Comparison of ENCODE assay signal across 11 mouse cellular contexts in the genomic region with DNA sequence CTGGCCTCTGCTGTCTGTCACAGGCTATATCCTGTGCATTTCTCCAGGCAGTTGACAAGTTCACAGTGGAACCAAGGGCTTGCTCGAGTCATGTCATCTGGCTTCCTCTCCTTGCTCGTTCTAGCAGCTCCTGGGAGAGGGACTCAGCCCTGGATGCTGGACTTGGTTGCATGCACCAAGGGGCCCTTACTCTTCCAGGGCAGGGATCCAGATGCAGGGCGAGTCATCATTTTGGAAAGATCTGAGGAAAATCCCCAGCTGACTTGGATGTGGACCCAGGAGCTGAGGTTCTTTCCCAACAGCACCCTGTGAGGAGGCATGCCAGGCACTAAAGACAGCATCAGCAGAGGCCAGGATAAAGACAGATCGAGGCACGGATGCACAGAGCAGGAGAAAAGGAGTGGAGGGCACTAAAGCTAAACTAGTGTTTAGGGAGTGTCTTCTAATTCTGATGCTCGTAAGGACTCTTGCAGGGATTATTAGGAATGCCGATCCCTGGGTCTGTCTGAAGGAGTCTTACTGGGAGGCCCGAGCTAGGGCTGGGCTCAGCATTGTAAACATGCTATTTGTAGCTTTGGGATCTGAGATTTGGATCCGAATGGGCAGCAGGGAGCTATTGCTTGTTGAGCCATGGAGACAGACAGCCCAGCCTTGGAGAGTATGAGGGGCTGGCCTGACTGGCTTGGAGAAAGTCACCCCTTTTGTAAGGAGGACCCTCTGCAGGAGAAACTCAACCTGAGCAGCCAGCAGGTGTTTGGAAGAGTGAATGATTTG.
DNase-seq lines count a peak whose midpoint lies in the region; ATAC-seq and TF ChIP-seq lines count a peak whose summit lies in the region.
"Had no signal": no experiment of that assay in that cellular context is flagged by ENCODE, and none has a peak within 500 bp of the region (broad histone marks: within the 10 kb centered on the region; RNA-seq: fewer than 3 reads in every experiment).

No protein-coding gene starts in this region.

- intact Hi-C loops in heart, postnatal 25 days (cut with DNase I), result no loop called here

- H3K4me3 ChIP-seq in stomach, embryonic 15.5 days (replicated peaks), result no peak overlapping the region
- H3K4me3 ChIP-seq in liver, embryonic 12.5 days, result no peak overlapping the region
- H3K4me3 ChIP-seq in cerebellum, adult 2 months (replicated peaks; ENCODE audit: insufficient read depth, low read depth, low read length), result no peak overlapping the region
- H3K4me3 ChIP-seq: midbrain, embryonic 15.5 days had no signal

- peak overlapping the region; percentile 65 for H3K27ac ChIP-seq in stomach, embryonic 15.5 days
- no peak overlapping the region for H3K27ac ChIP-seq in liver, embryonic 12.5 days
- H3K27ac ChIP-seq in cerebellum, adult 2 months (ENCODE audit: insufficient read depth, low read length), result no peak overlapping the region
- H3K27ac ChIP-seq: liver, embryonic 14.5 days; midbrain, embryonic 15.5 days had no signal

- peak; percentile 41 for DNase-seq in ovary, postnatal 14 days (ENCODE audit: low spot score)
- no peak for DNase-seq in ovary, postnatal 10 days (ENCODE audit: low spot score)
- DNase-seq in gastrocnemius, postnatal 25 days, result peak; percentile 78
- peak; percentile 65 for DNase-seq in heart, postnatal 25 days (ENCODE audit: low spot score)
- DNase-seq in cerebellum, adult 2 months, result no peak
- DNase-seq: thymus, postnatal 14 days had no signal

- WGBS in stomach, embryonic 15.5 days, result 31% methylated on average over 9 of the region's 9 CpGs
- WGBS in liver, embryonic 12.5 days (ENCODE audit: insufficient replicate concordance), result 59% methylated on average over 9 of the region's 9 CpGs
- WGBS in cerebellum, adult 2 months, result 51% methylated on average over 9 of the region's 9 CpGs

- H3K27me3 ChIP-seq in stomach, embryonic 15.5 days (replicated peaks), result no peaks in the 10 kb centered on the region
- H3K27me3 ChIP-seq in liver, embryonic 12.5 days (replicated peaks), result no peaks in the 10 kb centered on the region
- no peaks in the 10 kb centered on the region for H3K27me3 ChIP-seq in cerebellum, adult 2 months (ENCODE audit: control insufficient read depth, insufficient read depth, low read length)
- H3K27me3 ChIP-seq: midbrain, embryonic 15.5 days had no signal

- no peak overlapping the region for H3K9ac ChIP-seq in stomach, embryonic 15.5 days
- H3K9ac ChIP-seq in liver, embryonic 12.5 days, result no peak overlapping the region
- H3K9ac ChIP-seq: liver, embryonic 14.5 days; midbrain, embryonic 15.5 days had no signal

- no peaks in the 10 kb centered on the region for H3K36me3 ChIP-seq in stomach, embryonic 15.5 days
- peaks cover 5% of the 10 kb centered on the region for H3K36me3 ChIP-seq in liver, embryonic 12.5 days
- H3K36me3 ChIP-seq: midbrain, embryonic 15.5 days had no signal

- peaks cover 73% of the 10 kb centered on the region for H3K4me1 ChIP-seq in stomach, embryonic 15.5 days
- peaks cover 18% of the 10 kb centered on the region for H3K4me1 ChIP-seq in liver, embryonic 12.5 days
- H3K4me1 ChIP-seq in cerebellum, adult 2 months (ENCODE audit: control insufficient read depth, insufficient read depth, low read length), result peaks cover 8% of the 10 kb centered on the region

- H3K9me3 ChIP-seq in stomach, embryonic 15.5 days, result no peaks in the 10 kb centered on the region
- H3K9me3 ChIP-seq in liver, embryonic 12.5 days (replicated peaks), result no peaks in the 10 kb centered on the region
- H3K9me3 ChIP-seq: midbrain, embryonic 15.5 days had no signal

- no peak for ATAC-seq in stomach, embryonic 15.5 days (ENCODE audit: insufficient read depth, low FRiP score, low read depth)
- ATAC-seq in granulocyte monocyte progenitor cell, adult 5-6 weeks (replicated peaks; ENCODE audit: poor library complexity, severe bottlenecking), result no peak
- ATAC-seq in liver, embryonic 12.5 days, result no peak
- ATAC-seq: midbrain, embryonic 15.5 days had no signal

- H3K4me2 ChIP-seq in stomach, embryonic 15.5 days, result 0 out of 2 replicates have a peak overlapping the region, but pooled peaks have one; percentile 5
- no peak overlapping the region for H3K4me2 ChIP-seq in liver, embryonic 12.5 days
- H3K4me2 ChIP-seq: midbrain, embryonic 15.5 days had no signal

- no peak for TF ChIP-seq CTCF in cerebellum, adult 2 months (IDR thresholded peaks at IDR 0.05; ENCODE audit: borderline replicate concordance, insufficient read depth, low read depth, low read length)

- no peak for TF ChIP-seq POLR2A in cerebellum, adult 2 months (IDR thresholded peaks at IDR 0.05; ENCODE audit: borderline replicate concordance, insufficient read depth, low read length)

Comparison
In these comparisons a context has a peak if more than half of its experiments do, and no peak if none do; other contexts are left out.
1. DNase-seq: peak in ovary, postnatal 14 days (single experiment), gastrocnemius, postnatal 25 days (single experiment) and heart, postnatal 25 days (single experiment); none in ovary, postnatal 10 days (single experiment) and cerebellum, adult 2 months (0 of 2).